Mouse (Mus musculus) liver, adult 2 months (tissue): ENCODE results near the gene Pcnx.

ENCODE experiments used
- CTCF ChIP-seq: fragments of 200-500 bp; IDR thresholded peaks from 2 replicates; pipeline ENCODE4 v1.5.1; 2011; ENCODE audit warnings: low read depth, low read length, control low read depth
- POLR2A ChIP-seq: fragments of 200-500 bp; IDR thresholded peaks from 2 replicates; pipeline ENCODE4 v1.6.1; 2011; ENCODE audit warnings: low read length, control low read depth; ENCODE audit not compliant: insufficient read depth; ENCODE audit errors: extremely low read depth

- TF ChIP-seq CTCF (no peak), POLR2A (no peak)
Observed at GRCm38 (mm10) chr12:81880161-81880560, 20.3 kb downstream of the Pcnx start.
